Mouse (Mus musculus) liver, adult 2 months (tissue): ENCODE data around the gene Dbh.

ENCODE experiments used
- CTCF ChIP-seq: fragments of 200-500 bp; IDR thresholded peaks from 2 replicates; pipeline ENCODE4 v1.5.1; 2011; ENCODE audit warnings: low read depth, low read length, control low read depth
- POLR2A ChIP-seq: fragments of 200-500 bp; IDR thresholded peaks from 2 replicates; pipeline ENCODE4 v1.6.1; 2011; ENCODE audit warnings: low read length, control low read depth; ENCODE audit not compliant: insufficient read depth; ENCODE audit errors: extremely low read depth

- TF ChIP-seq CTCF (no peak), POLR2A (no peak)
Measured at GRCm38 (mm10) chr2:27174242-27174641, 9.2 kb downstream of the Dbh start.
